Mouse (Mus musculus) ES-E14 (cell line): ENCODE results near the gene Glrx5. TPM values are rescaled to one million over a fixed set of nuclear protein-coding genes. Genes with fewer than 3 reads are reported as not detected.

Experiments used
- DNase-seq: peaks from one replicate; pipeline ENCODE4 v3.0.0-alpha.2; 2013; ENCODE audit warnings: low read depth, low spot score
- H3K27ac ChIP-seq: 2 replicates; pipeline ENCODE4 v1.5.1; 2012; ENCODE audit warnings: low read depth, mild to moderate bottlenecking, low read length, moderate library complexity, mixed read lengths; ENCODE audit not compliant: poor library complexity, insufficient read depth, severe bottlenecking
- H3K36me3 ChIP-seq: 2 replicates; pipeline ENCODE4 v1.6.1; 2012; ENCODE audit warnings: mild to moderate bottlenecking, low read length, moderate library complexity, mixed read lengths; ENCODE audit not compliant: control insufficient read depth, poor library complexity, insufficient read depth, severe bottlenecking
- H3K4me1 ChIP-seq, 2 experiments: fragments of 150-350 bp in 1 of 2; sonication (generic) in 1 of 2; 2 replicates each; pipeline ENCODE4 v1.6.1; 2012; ENCODE audit warnings: low read length in 2 of 2, mild to moderate bottlenecking in 1 of 2, mixed read lengths in 1 of 2; ENCODE audit not compliant: control insufficient read depth in 2 of 2, insufficient read depth in 2 of 2, poor library complexity in 1 of 2
- H3K4me3 ChIP-seq, 2 experiments: fragments of 150-350 bp in 1 of 2; sonication (generic) in 1 of 2; 2 replicates each; pipeline ENCODE4 v1.5.1; 2012; ENCODE audit warnings: low read length in 2 of 2, low read depth in 1 of 2, mild to moderate bottlenecking in 1 of 2, mixed read lengths in 1 of 2; ENCODE audit not compliant: insufficient read depth in 1 of 2, poor library complexity in 1 of 2, severe bottlenecking in 1 of 2
- H3K9ac ChIP-seq: 2 replicates; pipeline ENCODE4 v1.6.1; 2012; ENCODE audit warnings: low read depth, mild to moderate bottlenecking, low read length, mixed read lengths; ENCODE audit not compliant: poor library complexity, insufficient read depth, severe bottlenecking
- H3K9me3 ChIP-seq: fragments of 150-350 bp; sonication (generic); 2 replicates; pipeline ENCODE4 v1.6.1; 2012; ENCODE audit warnings: low read depth, mild to moderate bottlenecking, low read length; ENCODE audit not compliant: control insufficient read depth, insufficient read depth
- CHD2 ChIP-seq: IDR thresholded peaks from 2 replicates; pipeline ENCODE4 v1.6.1; 2014; ENCODE audit warnings: mild to moderate bottlenecking, low read depth, low read length, inconsistent platforms
- HCFC1 ChIP-seq: IDR thresholded peaks from 2 replicates; pipeline ENCODE4 v1.6.1; 2012; ENCODE audit warnings: low read length, inconsistent platforms, borderline replicate concordance; ENCODE audit not compliant: insufficient read depth
- MAFK ChIP-seq: IDR thresholded peaks from 2 replicates; pipeline ENCODE4 v1.6.1; 2014; ENCODE audit warnings: mild to moderate bottlenecking, low read depth, low read length, inconsistent platforms; ENCODE audit not compliant: insufficient read depth
- ZC3H11A ChIP-seq: IDR thresholded peaks from 2 replicates; pipeline ENCODE4 v1.6.1; 2012; ENCODE audit warnings: low read depth, mild to moderate bottlenecking, inconsistent platforms, low read length, borderline replicate concordance
- ZNF384 ChIP-seq: IDR thresholded peaks from 2 replicates; pipeline ENCODE4 v1.6.1; 2012; ENCODE audit warnings: low read depth, low read length, inconsistent platforms
- in situ Hi-C, 2 experiments: fragments of 600-800 bp; cut with MboI; formaldehyde crosslinking; loops; one replicate each; pipeline ENCODE4 v1.15.1; 2025; ENCODE audit warnings: low sequenced_read_pairs in 2 of 2, inconsistent platforms in 1 of 2; ENCODE audit not compliant: unreplicated experiment in 2 of 2
- total RNA-seq: library from RNA; depleted of rRNA; stranded (reverse); fragments of 300-350 nt; gene quantifications from 2 replicates; pipeline ENCODE4 v1.2.3, GENCODE M21; 2012

The Glrx5 gene
- total RNA-seq, 1 experiment = 39.4 TPM

DNA sequence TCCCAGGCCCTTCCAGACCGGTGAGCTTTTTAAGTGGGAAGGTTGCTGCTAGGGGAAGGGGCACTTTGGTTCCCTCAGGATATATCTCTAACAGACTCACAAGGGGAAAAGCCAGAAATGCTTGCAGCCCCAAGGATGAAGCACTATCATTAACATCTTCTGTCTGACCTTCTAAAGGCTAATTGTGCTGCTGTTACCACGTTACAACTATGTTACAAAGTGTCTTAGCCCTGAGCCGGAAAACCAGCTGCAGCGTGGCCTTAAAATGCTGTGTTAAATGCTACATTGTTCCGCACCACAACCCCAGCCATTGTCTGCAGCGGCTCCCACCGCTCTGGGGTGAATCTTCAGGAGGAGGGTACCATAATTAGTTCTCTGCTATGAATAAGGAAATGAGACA is 44.6 kb upstream of the Glrx5 start:
- Histone ChIP-seq H3K4me1 (no peaks in the 10 kb centered on the region), H3K36me3 (no peaks in the 10 kb centered on the region), H3K9ac (no peak overlapping the region), H3K4me3 (no peak overlapping the region), H3K9me3 (no peaks in the 10 kb centered on the region), H3K27ac (no peak overlapping the region)
- DNase-seq = no peak
- no peak for TF ChIP-seq MAFK
- no peak for TF ChIP-seq ZNF384
- no peak for TF ChIP-seq CHD2
- TF ChIP-seq ZC3H11A = no peak
- in situ Hi-C loops = no loop called here

GRCm38 (mm10) chr12:104990741-104991454 is 41.6 kb upstream of the Glrx5 start:
- Histone ChIP-seq H3K36me3 (no peaks in the 10 kb centered on the region), H3K9me3 (no peaks in the 10 kb centered on the region), H3K4me1 (peaks cover 0 to 3% of the 10 kb centered on the region in 2 experiments; a peak in 1 of 4 replicates), H3K27ac (no peak overlapping the region), H3K9ac (no peak overlapping the region), H3K4me3 (no peak overlapping the region)
- no peak for DNase-seq
- TF ChIP-seq MAFK (no peak), CHD2 (no peak), HCFC1 (no peak), ZNF384 (no peak), ZC3H11A (no peak)
- in situ Hi-C loops = no loop called here

- TF ChIP-seq ZNF384 = no peak
- no peak for TF ChIP-seq CHD2
- Histone ChIP-seq H3K9ac (no peak overlapping the region), H3K4me1 (peaks cover 0 to 5% of the 10 kb centered on the region in 2 experiments; a peak in 1 of 4 replicates), H3K4me3 (no peak overlapping the region), H3K36me3 (no peaks in the 10 kb centered on the region), H3K9me3 (no peaks in the 10 kb centered on the region), H3K27ac (no peak overlapping the region)
- no peak for DNase-seq
- in situ Hi-C loops = no loop called here
Observed at GRCm38 (mm10) chr12:104992123-104992741, 40.3 kb upstream of the Glrx5 start.

- H3K27ac ChIP-seq = no peak overlapping the region
- peaks cover 0 to 6% of the 10 kb centered on the region in 2 experiments; a peak in 1 of 4 replicates for H3K4me1 ChIP-seq
- H3K9ac ChIP-seq = no peak overlapping the region
- H3K4me3 ChIP-seq = no peak overlapping the region
- H3K9me3 ChIP-seq = no peaks in the 10 kb centered on the region
- DNase-seq = no peak
- no peak for TF ChIP-seq ZC3H11A
- no peak for TF ChIP-seq ZNF384
- in situ Hi-C loops = no loop called here
- H3K36me3 ChIP-seq = no peaks in the 10 kb centered on the region
Observed at GRCm38 (mm10) chr12:104992838-104993237, 39.6 kb upstream of the Glrx5 start.
